Mouse (Mus musculus) spleen, adult 2 months (tissue): ENCODE measurements around the gene Actr6. TPM values are rescaled to one million over a fixed set of nuclear protein-coding genes. Genes with fewer than 3 reads are reported as not detected.

Source experiments
- DNase-seq, 2 experiments: peaks; one replicate each; pipeline versions ENCODE4 v3.0.0 to v3.0.0-alpha.2; 2012 to 2021; ENCODE audit warnings: low spot score in 2 of 2, low read depth in 1 of 2
- H3K27ac ChIP-seq: fragments of 200-500 bp; 2 replicates; pipeline ENCODE4 v1.5.1; 2012; ENCODE audit warnings: low read length, inconsistent platforms; ENCODE audit not compliant: insufficient read depth
- H3K27me3 ChIP-seq: fragments of 200-500 bp; 2 replicates; pipeline ENCODE4 v1.6.1; 2012; ENCODE audit warnings: mild to moderate bottlenecking, moderate library complexity, low read length, inconsistent platforms; ENCODE audit not compliant: control insufficient read depth, insufficient read depth
- H3K36me3 ChIP-seq: fragments of 200-500 bp; 2 replicates; pipeline ENCODE4 v1.6.1; 2012; ENCODE audit warnings: mild to moderate bottlenecking, low read length, inconsistent platforms; ENCODE audit not compliant: control insufficient read depth, insufficient read depth
- H3K4me1 ChIP-seq: fragments of 200-500 bp; 2 replicates; pipeline ENCODE4 v1.6.1; 2011; ENCODE audit warnings: inconsistent platforms; ENCODE audit not compliant: control insufficient read depth, insufficient read depth, insufficient read length
- H3K4me3 ChIP-seq: fragments of 200-500 bp; 2 replicates; pipeline ENCODE4 v1.5.1; 2011; ENCODE audit warnings: mild to moderate bottlenecking, inconsistent platforms; ENCODE audit not compliant: insufficient read depth, insufficient read length; ENCODE audit errors: extremely low read depth
- CTCF ChIP-seq: fragments of 200-500 bp; IDR thresholded peaks from 2 replicates; pipeline ENCODE4 v1.5.1; 2011; ENCODE audit warnings: mild to moderate bottlenecking, inconsistent platforms; ENCODE audit not compliant: insufficient read depth, insufficient read length, insufficient replicate concordance; ENCODE audit errors: extremely low read depth
- POLR2A ChIP-seq: fragments of 200-500 bp; IDR thresholded peaks from 2 replicates; pipeline ENCODE4 v1.6.1; 2011; ENCODE audit warnings: low read depth, low read length, inconsistent platforms
- WGBS: fragments of 180-500 bp; shearing (Covaris S2); methylation state at CpG from one replicate; pipeline ENCODE4 v1.1.7; 2018; 5-methylcytosine and 5-hydroxymethylcytosine counted together
- polyA plus RNA-seq: library from polyadenylated mRNA; depleted of rRNA; stranded (reverse); fragments of >200 nt; gene quantifications from 2 replicates; pipeline ENCODE4 v1.2.3, GENCODE M21; 2012

Gene Actr6
- polyA plus RNA-seq, 1 experiment, result 1.3 TPM

- Histone ChIP-seq H3K4me1 (peaks cover 4% of the 10 kb centered on the region), H3K27ac (no peak overlapping the region), H3K27me3 (no peaks in the 10 kb centered on the region), H3K36me3 (no peaks in the 10 kb centered on the region), H3K4me3 (no peak overlapping the region)
- no peak for DNase-seq
- no peak for TF ChIP-seq POLR2A
- WGBS, result 45% methylated on average over 9 of the region's 9 CpGs
Measured at GRCm38 (mm10) chr10:89764457-89765121, 32.5 kb upstream of the Actr6 start.

GRCm38 (mm10) chr10:89760772-89761171, 28.7 kb upstream of the Actr6 start:
- peaks cover 4% of the 10 kb centered on the region; the same call in 1 of the 2 replicates for H3K36me3 ChIP-seq
- H3K27me3 ChIP-seq, result no peaks in the 10 kb centered on the region
- WGBS, result 91% methylated on average over 5 of the region's 5 CpGs
- peaks cover 4% of the 10 kb centered on the region for H3K4me1 ChIP-seq
- no peak for DNase-seq
- no peak for TF ChIP-seq POLR2A
- no peak overlapping the region for H3K4me3 ChIP-seq
- H3K27ac ChIP-seq, result no peak overlapping the region

- WGBS, result 86% methylated on average over 4 of the region's 4 CpGs
- TF ChIP-seq CTCF (no peak), POLR2A (no peak)
- no peak for DNase-seq
- peaks cover 4% of the 10 kb centered on the region; the same call in 1 of the 2 replicates for H3K36me3 ChIP-seq
- no peak overlapping the region for H3K27ac ChIP-seq
- H3K4me1 ChIP-seq, result no peaks in the 10 kb centered on the region
- no peak overlapping the region for H3K4me3 ChIP-seq
- H3K27me3 ChIP-seq, result no peaks in the 10 kb centered on the region
Measured at GRCm38 (mm10) chr10:89755231-89755630, 23.1 kb upstream of the Actr6 start.

- TF ChIP-seq POLR2A (no peak), CTCF (no peak)
- WGBS, result 93% methylated on average over 5 of the region's 5 CpGs
- DNase-seq, result no peak
- Histone ChIP-seq H3K4me1 (peaks cover 9% of the 10 kb centered on the region), H3K27me3 (no peaks in the 10 kb centered on the region), H3K36me3 (no peaks in the 10 kb centered on the region), H3K27ac (no peak overlapping the region), H3K4me3 (no peak overlapping the region)
Measured at GRCm38 (mm10) chr10:89751069-89751468, 19.0 kb upstream of the Actr6 start.

GRCm38 (mm10) chr10:89748619-89749018, 16.5 kb upstream of the Actr6 start:
- 93% methylated on average over 2 of the region's 2 CpGs for WGBS
- Histone ChIP-seq H3K4me3 (no peak overlapping the region), H3K36me3 (no peaks in the 10 kb centered on the region), H3K27ac (no peak overlapping the region), H3K4me1 (peaks cover 12% of the 10 kb centered on the region), H3K27me3 (no peaks in the 10 kb centered on the region)
- TF ChIP-seq CTCF (no peak), POLR2A (no peak)
- no peak for DNase-seq

- TF ChIP-seq CTCF, result no peak
- TF ChIP-seq POLR2A, result no peak
- no peak for DNase-seq
- no peaks in the 10 kb centered on the region for H3K36me3 ChIP-seq
- peak overlapping the region; percentile 18; the same call in 1 of the 2 replicates for H3K27ac ChIP-seq
- no peaks in the 10 kb centered on the region for H3K27me3 ChIP-seq
- 66% methylated on average over 1 of the region's 1 CpGs for WGBS
- no peak overlapping the region for H3K4me3 ChIP-seq
- H3K4me1 ChIP-seq, result peaks cover 12% of the 10 kb centered on the region
Measured at GRCm38 (mm10) chr10:89747911-89748310, 15.8 kb upstream of the Actr6 start.

- WGBS, result 34% methylated on average over 8 of the region's 8 CpGs
- H3K27me3 ChIP-seq, result no peaks in the 10 kb centered on the region
- no peak overlapping the region for H3K4me3 ChIP-seq
- TF ChIP-seq POLR2A, result no peak
- no peak for TF ChIP-seq CTCF
- H3K36me3 ChIP-seq, result no peaks in the 10 kb centered on the region
- DNase-seq, result no peak
- H3K27ac ChIP-seq, result peak overlapping the region; percentile 26
- peaks cover 12% of the 10 kb centered on the region for H3K4me1 ChIP-seq
Measured at GRCm38 (mm10) chr10:89747221-89747905, 15.3 kb upstream of the Actr6 start.
